Mouse (Mus musculus) G1E (cell line): Measurements from ENCODE around the gene Gxylt1.

ENCODE experiments used
- CTCF ChIP-seq: IDR thresholded peaks from 2 replicates; pipeline ENCODE4 v1.5.1; 2012; ENCODE audit warnings: low read depth, low read length, inconsistent platforms, mixed read lengths
- GATA1 ChIP-seq: IDR thresholded peaks from 2 replicates; pipeline ENCODE4 v1.6.1; 2012; ENCODE audit warnings: borderline replicate concordance, low read length, inconsistent platforms, mixed read lengths

- TF ChIP-seq GATA1 (no peak), CTCF (no peak)
Measured at GRCm38 (mm10) chr15:93298197-93298596, 23.2 kb upstream of the Gxylt1 start.
